Mouse (Mus musculus) brain, embryonic 14.5 days (tissue): ENCODE measurements around the gene Zfp385b.

Source experiments
- CTCF ChIP-seq: fragments of 200-500 bp; IDR thresholded peaks from 2 replicates; pipeline ENCODE4 v1.5.1; 2012; ENCODE audit warnings: inconsistent platforms, mild to moderate bottlenecking, moderate library complexity, borderline replicate concordance; ENCODE audit not compliant: insufficient read depth, insufficient read length; ENCODE audit errors: extremely low read depth
- POLR2A ChIP-seq: fragments of 200-500 bp; IDR thresholded peaks from 2 replicates; pipeline ENCODE4 v1.6.1; 2012; ENCODE audit warnings: mild to moderate bottlenecking, inconsistent platforms, borderline replicate concordance; ENCODE audit not compliant: poor library complexity, insufficient read depth, insufficient read length, severe bottlenecking; ENCODE audit errors: extremely low read depth

DNA sequence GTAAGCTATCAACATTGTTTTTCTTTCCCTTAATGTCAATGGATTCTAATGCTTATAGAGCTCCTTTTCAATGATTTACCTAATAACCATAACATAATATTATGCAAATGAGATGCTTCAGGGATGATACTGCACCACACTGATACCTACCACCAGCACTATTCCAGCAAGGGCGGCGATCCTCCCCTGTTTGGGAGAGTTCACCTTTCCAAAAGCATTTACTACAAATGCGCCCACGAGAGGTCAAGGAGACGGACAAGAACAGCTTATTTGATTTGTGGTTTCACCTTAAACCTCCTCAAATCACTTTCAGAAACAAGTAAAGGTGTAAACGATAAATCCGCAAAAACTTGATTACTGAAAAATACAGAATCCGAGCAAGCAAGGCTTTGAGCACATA is 4.5 kb downstream of the Zfp385b start:
- TF ChIP-seq CTCF (no peak), POLR2A (no peak)
